Mouse (Mus musculus) heart, postnatal 36 days (tissue): ENCODE results near the gene Irs3. TPM values are rescaled to one million over a fixed set of nuclear protein-coding genes. Genes with fewer than 3 reads are reported as not detected.

Source experiments
- DNase-seq, 2 experiments: peaks; one replicate each; pipeline ENCODE4 v3.0.0; 2021 to 2022
- intact Hi-C: fragments of 180-260 bp; cut with DNase I; formaldehyde crosslinking; loops from one replicate; pipeline ENCODE4 v1.15.1; 2025
- total RNA-seq, 2 experiments: library from RNA; stranded (reverse); gene quantifications; 2 replicates each; pipeline ENCODE4 v1.2.3; 2021

The Irs3 gene
- total RNA-seq, 2 experiments from 2014 or later = 0.14 to 0.75 TPM

- no peak for DNase-seq
- intact Hi-C loops = no loop called here
These were observed 17.5 kb upstream of the Irs3 start for GRCm38 (mm10) chr5:137663057-137663456.

GRCm38 (mm10) chr5:137660064-137660688, 14.7 kb upstream of the Irs3 start:
- peak; percentile 70 to 81 for DNase-seq
- intact Hi-C loops = no loop called here

GRCm38 (mm10) chr5:137656977-137657376, 11.5 kb upstream of the Irs3 start:
- peak; percentile 71 to 77 for DNase-seq
- intact Hi-C loops = loop anchor here (1.0 to 2.0 kb wide), 4 partner anchors 28 to 103 kb away; partner anchors contain the start of genes Agfg2 and Nyap1

- DNase-seq = no peak
- intact Hi-C loops = no loop called here
These were observed 9.2 kb upstream of the Irs3 start for GRCm38 (mm10) chr5:137654746-137655145.

- intact Hi-C loops = loop anchor here (2.0 kb wide), 2 partner anchors 69 to 151 kb away; partner anchors contain the start of gene Pop7
- no peak for DNase-seq
These were observed 7.9 kb upstream of the Irs3 start for GRCm38 (mm10) chr5:137653366-137653765.

GRCm38 (mm10) chr5:137652474-137652873, 7.0 kb upstream of the Irs3 start:
- intact Hi-C loops = loop anchor here (2.0 kb wide), 2 partner anchors 68 to 150 kb away; partner anchors contain the start of gene Pop7
- peak; percentile 69 to 73 for DNase-seq

GRCm38 (mm10) chr5:137649669-137650571, 4.4 kb upstream of the Irs3 start:
- peak; percentile 32 to 52 for DNase-seq
- intact Hi-C loops = no loop called here

GRCm38 (mm10) chr5:137649251-137649650, 3.7 kb upstream of the Irs3 start:
- intact Hi-C loops = no loop called here
- DNase-seq = no peak

- intact Hi-C loops = no loop called here
These were observed 2.5 kb upstream of the Irs3 start for GRCm38 (mm10) chr5:137647827-137648601.

GRCm38 (mm10) chr5:137645091-137645651, 343 bp downstream of the Irs3 start:
- intact Hi-C loops = no loop called here
- no peak for DNase-seq

More at GRCm38 (mm10) chr5:137647827-137648601, 2.5 kb upstream of the Irs3 start:
- DNase-seq = no peak

- no peak for DNase-seq
- intact Hi-C loops = no loop called here
These were observed 1.0 kb downstream of the Irs3 start for GRCm38 (mm10) chr5:137644484-137644883.

GRCm38 (mm10) chr5:137642886-137643285, 2.6 kb downstream of the Irs3 start:
- intact Hi-C loops = no loop called here

GRCm38 (mm10) chr5:137641054-137641453, 4.5 kb downstream of the Irs3 start, which contains the start of gene Sap25:
Gene Sap25 (plus strand): TSS chr5:137641334.
- DNase-seq = peak in 1 of 2 experiments; percentile 44
- intact Hi-C loops = no loop called here

More at GRCm38 (mm10) chr5:137642886-137643285, 2.6 kb downstream of the Irs3 start:
- no peak for DNase-seq

- no peak for DNase-seq
- intact Hi-C loops = no loop called here
These were observed 6.0 kb downstream of the Irs3 start for GRCm38 (mm10) chr5:137639472-137639871.

GRCm38 (mm10) chr5:137633397-137634084, 12.0 kb downstream of the Irs3 start:
- no peak for DNase-seq
- intact Hi-C loops = no loop called here

- no peak for DNase-seq
- intact Hi-C loops = no loop called here
These were observed 13.9 kb downstream of the Irs3 start for GRCm38 (mm10) chr5:137631591-137631990.

GRCm38 (mm10) chr5:137631171-137631570, 14.3 kb downstream of the Irs3 start:
- intact Hi-C loops = no loop called here
- peak; percentile 42 to 58 for DNase-seq

GRCm38 (mm10) chr5:137630602-137631001, 14.9 kb downstream of the Irs3 start:
- intact Hi-C loops = no loop called here
- peak; percentile 40 to 53 for DNase-seq

- DNase-seq = no peak
- intact Hi-C loops = loop anchor here (5.0 kb wide), 1 partner anchor 43 kb away; no protein-coding TSS in a partner anchor
These were observed 15.5 kb downstream of the Irs3 start for GRCm38 (mm10) chr5:137629906-137630545.
